ENCODE assay signal across 25 mouse cellular contexts in genomic region chr11:111971001-111971400, GRCm38 (mm10).
"Had no signal": no experiment of that assay in that cellular context is flagged by ENCODE, and none has a peak within 500 bp of the region (broad histone marks: within the 10 kb centered on the region; RNA-seq: fewer than 3 reads in every experiment).

No protein-coding gene starts in this region.

- DNase-seq: forebrain, postnatal 0 days; gastrocnemius, postnatal 14 days; gastrocnemius, postnatal 36 days; heart, adult 11 months; heart, adult 2 months; heart, postnatal 14 days; heart, postnatal 36 days; kidney, adult 11 months; kidney, adult 2 months; kidney, adult 9 months; kidney, postnatal 14 days; kidney, postnatal 36 days; layer of hippocampus, adult 9-11 months; layer of hippocampus, postnatal 36 days; left cerebral cortex, postnatal 4 days had no signal

- H3K27ac ChIP-seq: heart, adult 2 months; heart, embryonic 13.5 days; heart, embryonic 15.5 days; hindbrain, embryonic 13.5 days; hindbrain, embryonic 15.5 days; hindbrain, postnatal 0 days; kidney, embryonic 15.5 days; kidney, postnatal 0 days; limb, embryonic 13.5 days had no signal

- H3K27me3 ChIP-seq: heart, embryonic 13.5 days; heart, embryonic 15.5 days; hindbrain, embryonic 13.5 days; hindbrain, embryonic 15.5 days; kidney, embryonic 15.5 days; limb, embryonic 13.5 days had no signal

- ATAC-seq: forebrain, postnatal 0 days; hindbrain, postnatal 0 days; intestine, embryonic 16.5 days had no signal

- H3K9ac ChIP-seq: forebrain, postnatal 0 days; heart, embryonic 13.5 days; heart, embryonic 15.5 days; hindbrain, embryonic 13.5 days; hindbrain, embryonic 15.5 days; kidney, embryonic 15.5 days; limb, embryonic 13.5 days had no signal

- H3K4me2 ChIP-seq: heart, embryonic 11.5 days; heart, embryonic 13.5 days; heart, embryonic 15.5 days; hindbrain, embryonic 13.5 days; hindbrain, embryonic 15.5 days; kidney, embryonic 15.5 days; limb, embryonic 13.5 days had no signal

- H3K9me3 ChIP-seq: heart, embryonic 13.5 days; heart, embryonic 15.5 days; hindbrain, embryonic 13.5 days; hindbrain, embryonic 15.5 days; kidney, embryonic 15.5 days; limb, embryonic 13.5 days had no signal

- H3K4me3 ChIP-seq: heart, adult 2 months; heart, embryonic 13.5 days; heart, embryonic 15.5 days; hindbrain, embryonic 13.5 days; hindbrain, embryonic 15.5 days; kidney, embryonic 15.5 days; limb, embryonic 13.5 days had no signal

- H3K36me3 ChIP-seq: heart, embryonic 13.5 days; heart, embryonic 15.5 days; hindbrain, embryonic 13.5 days; hindbrain, embryonic 15.5 days; kidney, embryonic 15.5 days; limb, embryonic 13.5 days had no signal

- H3K4me1 ChIP-seq: heart, embryonic 15.5 days; hindbrain, embryonic 13.5 days; kidney, embryonic 15.5 days; limb, embryonic 13.5 days had no signal
